11 mouse cellular contexts compared by ENCODE assay signal in the genomic region with DNA sequence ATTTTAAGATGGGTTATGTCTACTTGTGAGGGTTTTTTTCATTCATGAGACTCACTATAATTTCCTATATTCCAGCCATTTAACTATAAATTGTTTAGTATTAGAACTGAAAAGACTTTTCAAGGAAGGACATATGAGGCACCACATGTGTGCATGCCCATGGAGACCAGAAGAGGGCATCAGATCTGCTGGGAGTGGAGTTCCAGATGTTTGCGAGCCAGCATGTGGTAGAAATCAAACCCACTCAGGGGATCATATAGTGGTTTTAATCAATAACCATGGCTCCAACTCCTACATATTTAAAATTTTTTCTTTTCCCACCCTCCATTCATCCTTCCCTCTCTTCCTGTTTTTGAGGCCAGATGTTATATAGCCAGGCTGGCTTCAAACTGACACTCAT. TPM values are rescaled to one million over a fixed set of nuclear protein-coding genes. Genes with fewer than 3 reads are reported as not detected.
DNase-seq lines count a peak whose midpoint lies in the region; ATAC-seq and TF ChIP-seq lines count a peak whose summit lies in the region.
"Had no signal": no experiment of that assay in that cellular context is flagged by ENCODE, and none has a peak within 500 bp of the region (broad histone marks: within the 10 kb centered on the region; RNA-seq: fewer than 3 reads in every experiment).

No protein-coding gene starts in this region.

- H3K4me3 ChIP-seq in liver, adult 2 months (ENCODE audit: insufficient read depth, low read depth, low read length): no peak overlapping the region
- no peak overlapping the region for H3K4me3 ChIP-seq in liver, embryonic 11.5 days (ENCODE audit: low read depth, low read length)
- no peak overlapping the region for H3K4me3 ChIP-seq in limb, embryonic 13.5 days
- H3K4me3 ChIP-seq: megakaryocyte, embryonic 14.5 days; neural tube, embryonic 13.5 days had no signal

- ATAC-seq in liver, embryonic 11.5 days (replicated peaks; ENCODE audit: low FRiP score): no peak
- ATAC-seq in limb, embryonic 13.5 days (ENCODE audit: low FRiP score, low read depth): peak; percentile 36; the same call in 1 of the 2 replicates

- TF ChIP-seq CTCF in liver, adult 2 months (IDR thresholded peaks at IDR 0.05; ENCODE audit: low read depth, low read length): peak; percentile 45

- DNase-seq in liver, adult 2 months (ENCODE audit: extremely low read depth, low read depth, low spot score): no peak
- no peak for DNase-seq in liver, embryonic 11.5 days (ENCODE audit: low spot score)
- peak; percentile 8 for DNase-seq in CD4-positive helper T cell, adult 2 months (ENCODE audit: low read depth, low spot score)
- DNase-seq in NIH3T3 (ENCODE audit: low read depth): peak; percentile 69
- DNase-seq in adipocyte (ENCODE audit: low spot score): no peak
- no peak for DNase-seq in kidney, adult 18-20 months
- DNase-seq: kidney, adult 11 months; right cerebral cortex, postnatal 4 days had no signal

- no peaks in the 10 kb centered on the region for H3K79me2 ChIP-seq in liver, adult 2 months (ENCODE audit: control insufficient read depth, insufficient read depth, low read length)

- WGBS in liver, adult 2 months: 39% methylated on average over 1 of the region's 1 CpGs
- 49% methylated on average over 1 of the region's 1 CpGs for WGBS in liver, embryonic 11.5 days
- 16% methylated on average over 1 of the region's 1 CpGs for WGBS in limb, embryonic 13.5 days

- no peaks in the 10 kb centered on the region for H3K36me3 ChIP-seq in liver, adult 2 months (ENCODE audit: control insufficient read depth, insufficient read depth, low read length)
- no peaks in the 10 kb centered on the region for H3K36me3 ChIP-seq in liver, embryonic 11.5 days (ENCODE audit: control insufficient read depth, insufficient read depth, low read length)
- no peaks in the 10 kb centered on the region for H3K36me3 ChIP-seq in limb, embryonic 13.5 days
- H3K36me3 ChIP-seq: neural tube, embryonic 13.5 days had no signal

- TF ChIP-seq POLR2A in liver, adult 2 months (IDR thresholded peaks at IDR 0.05; ENCODE audit: extremely low read depth, insufficient read depth, low read length): no peak

- no peaks in the 10 kb centered on the region for H3K9me3 ChIP-seq in liver, embryonic 11.5 days (ENCODE audit: control insufficient read depth, low read length)
- H3K9me3 ChIP-seq in limb, embryonic 13.5 days: no peaks in the 10 kb centered on the region
- H3K9me3 ChIP-seq: megakaryocyte, embryonic 14.5 days; neural tube, embryonic 13.5 days had no signal

- no peak overlapping the region for H3K27ac ChIP-seq in liver, adult 2 months (replicated peaks; ENCODE audit: insufficient read depth, low read depth, low read length)
- H3K27ac ChIP-seq in liver, embryonic 11.5 days (ENCODE audit: low read depth, low read length): no peak overlapping the region
- H3K27ac ChIP-seq in limb, embryonic 13.5 days: peak overlapping the region; percentile 48; the same call in 1 of the 2 replicates
- H3K27ac ChIP-seq: neural tube, embryonic 13.5 days had no signal

- H3K27me3 ChIP-seq in liver, adult 2 months (ENCODE audit: control insufficient read depth, insufficient read depth, low read length): no peaks in the 10 kb centered on the region
- H3K27me3 ChIP-seq in liver, embryonic 11.5 days (replicated peaks; ENCODE audit: control insufficient read depth, insufficient read depth, low read length): no peaks in the 10 kb centered on the region
- no peaks in the 10 kb centered on the region for H3K27me3 ChIP-seq in limb, embryonic 13.5 days
- H3K27me3 ChIP-seq: neural tube, embryonic 13.5 days had no signal

- no peak overlapping the region for H3K4me2 ChIP-seq in liver, embryonic 11.5 days
- no peak overlapping the region for H3K4me2 ChIP-seq in limb, embryonic 13.5 days (replicated peaks)
- H3K4me2 ChIP-seq: neural tube, embryonic 13.5 days had no signal

- H3K4me1 ChIP-seq in liver, adult 2 months (ENCODE audit: control insufficient read depth, insufficient read depth, low read length): no peaks in the 10 kb centered on the region
- no peaks in the 10 kb centered on the region for H3K4me1 ChIP-seq in liver, embryonic 11.5 days (replicated peaks; ENCODE audit: control insufficient read depth, insufficient read depth, low read length)
- H3K4me1 ChIP-seq in limb, embryonic 13.5 days: peaks cover 14% of the 10 kb centered on the region
- H3K4me1 ChIP-seq: megakaryocyte, embryonic 14.5 days; neural tube, embryonic 13.5 days had no signal

- no peak overlapping the region for H3K9ac ChIP-seq in liver, adult 2 months (ENCODE audit: low read depth, low read length)
- no peak overlapping the region for H3K9ac ChIP-seq in liver, embryonic 11.5 days (ENCODE audit: low read depth, low read length)
- no peak overlapping the region for H3K9ac ChIP-seq in limb, embryonic 13.5 days
- H3K9ac ChIP-seq: neural tube, embryonic 13.5 days had no signal

RNA-seq across cellular contexts. Expression of a gene that starts 15.3 kb away (rescaled TPM):
- total RNA-seq in liver, adult 2 months (2014; rRNA removed): 1.8 and 1.9 TPM in 2 replicates
- polyA plus RNA-seq in liver, adult 2 months (2012; rRNA removed): 0.81 and 0.83 TPM in 2 replicates
- 0.68 and 0.84 TPM in 2 replicates for polyA plus RNA-seq in liver, embryonic 11.5 days (2014; fragmentation: Nextera tagmentation; extraction: Ambion mirVana)
- 4.4 and 4.5 TPM in 2 replicates for polyA plus RNA-seq in limb, embryonic 13.5 days (2015; fragmentation: Nextera tagmentation; extraction: Ambion mirVana)

RNA-seq across cellular contexts. Expression of a gene that starts 56.3 kb away (rescaled TPM):
- total RNA-seq in liver, adult 2 months (2014; rRNA removed): 0.65 TPM in 1 of 2 replicates, not detected in the other
- polyA plus RNA-seq in liver, adult 2 months (2012; rRNA removed): not detected in 2 replicates
- polyA plus RNA-seq in liver, embryonic 11.5 days (2014; fragmentation: Nextera tagmentation; extraction: Ambion mirVana): 0.29 and 0.48 TPM in 2 replicates
- polyA plus RNA-seq in limb, embryonic 13.5 days (2015; fragmentation: Nextera tagmentation; extraction: Ambion mirVana): 1.9 and 2.3 TPM in 2 replicates

RNA-seq across cellular contexts. Expression of a gene that starts 56.8 kb away (rescaled TPM):
- 6.6 and 8.2 TPM in 2 replicates for total RNA-seq in liver, adult 2 months (2014; rRNA removed)
- polyA plus RNA-seq in liver, adult 2 months (2012; rRNA removed): 2.2 and 4.0 TPM in 2 replicates
- 38.2 and 39.7 TPM in 2 replicates for polyA plus RNA-seq in liver, embryonic 11.5 days (2014; fragmentation: Nextera tagmentation; extraction: Ambion mirVana)
- 23.1 and 25.4 TPM in 2 replicates for polyA plus RNA-seq in limb, embryonic 13.5 days (2015; fragmentation: Nextera tagmentation; extraction: Ambion mirVana)

Comparison
In these comparisons a context has a peak if more than half of its experiments do, and no peak if none do; other contexts are left out.
1. DNase-seq: peak in CD4-positive helper T cell, adult 2 months (single experiment) and NIH3T3 (single experiment); none in liver, adult 2 months (single experiment), liver, embryonic 11.5 days (single experiment), adipocyte (single experiment) and kidney, adult 18-20 months (single experiment).